Mouse (Mus musculus) frontal cortex, adult 2 months (tissue): ENCODE data around the gene Il23r. TPM values are rescaled to one million over a fixed set of nuclear protein-coding genes. Genes with fewer than 3 reads are reported as not detected.

ENCODE experiments used
- DNase-seq, 2 experiments: peaks; one replicate each; pipeline ENCODE4 v3.0.0; 2022; ENCODE audit warnings: low spot score in 1 of 2; ENCODE audit errors: extremely low spot score in 1 of 2
- polyA plus RNA-seq: library from polyadenylated mRNA; depleted of rRNA; stranded (reverse); fragments of >200 nt; gene quantifications from 2 replicates; pipeline ENCODE4 v1.2.3, GENCODE M21; 2012; rRNA removed

Il23r gene
- polyA plus RNA-seq, 1 experiment, result not detected

- no peak for DNase-seq
Observed at GRCm38 (mm10) chr6:67434755-67435452, 56.8 kb downstream of the Il23r start.

- DNase-seq, result no peak
Observed at GRCm38 (mm10) chr6:67431808-67432207, 59.8 kb downstream of the Il23r start.

DNA sequence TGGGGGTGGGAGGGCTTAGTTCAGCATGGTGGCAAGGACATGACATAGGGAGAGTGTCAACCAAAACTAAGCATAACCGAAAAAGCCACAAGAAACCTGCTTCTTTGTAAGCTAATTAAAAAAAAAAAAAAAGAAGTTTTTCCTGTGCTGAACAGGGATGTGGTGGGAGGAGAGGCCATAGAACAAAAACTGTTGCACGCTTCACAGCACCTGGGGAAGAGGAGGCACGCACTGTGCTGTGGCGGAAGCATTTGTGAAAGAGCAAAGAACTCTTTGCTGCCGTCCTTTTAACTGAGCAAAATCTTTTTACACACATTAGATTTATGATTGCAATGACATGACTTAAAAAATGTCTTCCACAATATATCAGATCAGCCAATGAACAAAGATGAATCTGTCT lies 69.9 kb downstream of the Il23r start:
- DNase-seq, result no peak

DNA sequence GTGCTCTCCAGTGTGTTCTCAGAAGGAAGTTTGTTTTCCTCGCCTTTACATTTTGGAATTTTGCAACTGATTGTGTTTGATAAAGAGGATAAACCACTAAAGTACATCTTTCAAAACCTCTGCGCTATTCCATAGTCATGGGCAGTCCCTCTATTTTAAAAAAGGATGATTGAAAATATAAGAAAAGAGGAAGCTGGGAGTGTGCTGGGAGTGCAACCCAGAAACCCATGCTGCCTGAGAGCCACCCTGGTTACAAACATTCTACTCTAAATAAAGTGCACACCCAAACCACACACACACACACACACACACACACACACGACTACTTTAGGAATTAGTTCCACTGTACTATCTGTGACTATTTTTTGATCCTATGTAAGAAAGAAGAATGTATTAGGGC lies 75.1 kb downstream of the Il23r start:
- no peak for DNase-seq

DNA sequence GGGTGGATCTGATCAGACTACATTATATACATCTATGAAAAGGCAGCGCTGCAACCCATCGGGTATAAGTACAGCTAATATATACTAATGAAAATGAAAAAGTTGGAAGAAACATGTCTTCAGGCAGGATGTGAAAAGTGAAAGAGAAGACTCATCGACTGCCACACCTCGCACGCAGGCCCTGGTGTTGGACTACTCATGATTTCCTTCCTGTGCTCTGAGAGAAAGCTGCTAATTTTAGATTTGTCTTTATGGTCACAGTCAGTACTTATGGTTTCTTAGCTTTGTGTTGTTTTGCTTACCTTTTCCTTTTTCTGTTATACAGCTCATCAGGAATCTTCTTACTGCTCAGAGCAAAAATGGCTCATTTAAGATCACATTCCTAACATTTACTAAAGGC lies 76.4 kb downstream of the Il23r start:
- no peak for DNase-seq

DNA sequence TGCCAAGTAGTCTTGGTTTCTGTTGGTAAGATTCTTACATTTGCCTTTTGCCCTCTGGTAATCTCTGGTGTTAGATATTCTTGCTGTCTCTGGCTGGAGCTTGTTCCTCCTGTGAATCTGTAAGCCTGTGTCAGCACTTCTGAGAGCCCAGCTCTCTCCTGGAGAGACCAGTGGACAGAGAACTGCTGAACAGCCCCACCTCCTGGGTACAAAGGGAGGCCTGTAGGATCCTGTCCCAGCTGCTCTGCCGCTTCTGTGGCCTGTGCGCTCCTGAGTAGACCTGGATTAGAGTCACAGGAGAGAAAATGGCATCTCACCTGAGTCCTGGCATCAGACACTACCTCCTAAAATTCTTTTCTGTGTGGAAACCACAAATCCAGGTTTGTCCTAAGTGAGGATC lies 78.3 kb downstream of the Il23r start:
- DNase-seq, result no peak

DNA sequence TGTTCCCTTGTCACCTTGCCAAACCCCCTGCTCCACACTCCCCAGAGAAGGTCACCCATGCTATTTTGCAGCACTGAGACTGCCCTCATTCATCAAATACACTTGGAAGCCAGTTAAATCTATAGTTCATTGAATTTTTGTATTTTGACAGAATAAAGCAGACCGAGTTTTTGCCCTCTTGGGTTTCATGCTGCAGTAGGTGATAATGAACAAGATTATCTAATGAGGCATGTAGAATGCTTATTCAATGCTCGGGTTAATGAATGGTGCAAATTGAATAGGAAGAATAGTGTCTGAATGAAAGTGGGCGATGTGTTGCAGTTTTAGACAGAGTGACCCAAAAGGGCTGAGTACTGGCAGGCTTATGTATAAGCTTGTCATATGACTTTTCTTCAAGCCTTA lies 86.4 kb downstream of the Il23r start:
- DNase-seq, result no peak

DNA sequence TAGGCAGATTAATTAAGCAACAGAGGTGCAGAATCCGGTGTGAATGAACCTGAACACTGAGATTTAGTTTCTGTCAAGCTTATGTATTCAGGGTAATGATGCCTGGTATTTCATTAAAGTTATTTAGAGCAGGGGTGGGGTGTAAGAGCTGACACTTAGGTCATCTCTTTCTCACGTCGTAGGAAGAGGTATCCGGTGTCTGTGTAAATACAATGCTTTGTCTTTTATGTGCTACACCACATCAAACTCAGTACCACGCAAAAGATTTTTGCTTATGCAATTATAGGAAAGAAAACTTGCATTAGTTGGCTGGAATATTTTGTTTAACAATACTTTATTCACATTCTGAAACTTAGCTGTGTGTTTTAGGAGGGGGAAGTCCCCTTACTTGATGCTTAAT lies 92.1 kb downstream of the Il23r start:
- no peak for DNase-seq

DNA sequence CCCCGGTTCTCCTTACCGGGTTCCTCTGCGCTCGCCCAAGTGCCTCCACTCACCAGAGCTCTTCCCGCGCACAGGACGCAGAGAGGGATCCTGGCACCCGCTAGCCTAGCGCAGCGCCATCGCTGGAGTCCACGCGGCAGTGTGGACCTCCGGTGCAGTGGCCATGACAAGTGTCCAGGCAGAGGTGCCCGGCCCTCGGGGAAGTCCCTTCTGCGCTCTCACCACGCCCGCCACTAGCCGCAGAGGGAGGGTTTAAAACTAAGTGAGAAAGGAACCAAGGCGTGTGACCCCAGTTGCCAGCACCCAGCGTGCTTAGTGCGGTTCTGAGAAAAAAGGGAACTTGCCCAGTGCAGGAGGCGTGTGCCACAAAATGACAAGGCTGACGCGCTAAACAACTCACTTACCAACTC lies 115.7 kb downstream of the Il23r start, which contains the start of gene Il12rb2:
Gene Il12rb2 (minus strand): TSS at position 207 of the 410 bp plus-strand sequence.
- no peak for DNase-seq

Other genes with a start within 250 kb of the Il23r start
- 0.55 and 0.62 TPM in 2 replicates for gene Il12rb2, start 115.7 kb downstream of the Il23r start, polyA plus RNA-seq
- gene Tacstd2, start 43.9 kb upstream of the Il23r start, polyA plus RNA-seq, result 0.10 and 0.42 TPM in 2 replicates